Mouse (Mus musculus) megakaryocyte, embryonic 14.5 days (primary cell): ENCODE measurements at regions not wholly inside any gene's neighbourhood (a gene's known extent, or its start where the extent isn't known, plus 50 kb on each side); places are given as distances from the start of the nearest gene placed in this dataset.

ENCODE experiments used
- FLI1 ChIP-seq: IDR thresholded peaks from 2 replicates; pipeline ENCODE4 v1.6.1; 2012; ENCODE audit warnings: low read length, inconsistent platforms, mixed read lengths
- GATA1 ChIP-seq: IDR thresholded peaks from 3 replicates; pipeline ENCODE4 v1.6.1; 2012; ENCODE audit warnings: mixed read lengths, low read length, inconsistent platforms, borderline replicate concordance

DNA sequence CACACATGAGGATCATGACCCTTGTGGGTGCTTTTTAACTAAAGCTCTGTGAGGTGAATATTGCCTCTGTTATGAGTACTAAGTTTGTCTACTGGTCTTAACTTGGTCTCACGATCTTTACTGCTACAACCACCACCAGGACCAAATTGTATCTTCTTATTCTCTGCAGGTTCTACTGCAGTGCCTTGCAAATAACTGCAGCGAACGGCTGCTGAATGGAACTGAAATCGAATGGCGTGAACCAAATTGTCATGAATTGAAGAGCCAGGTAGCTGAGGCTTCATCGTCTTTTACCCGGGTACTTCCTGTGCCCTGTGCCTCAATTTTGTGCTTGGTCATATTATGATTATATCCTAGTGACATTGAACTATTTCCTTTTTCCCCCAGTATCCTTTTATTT is 242.5 kb upstream of the Noct start:
- TF ChIP-seq GATA1 (no peak), FLI1 (no peak)
